Mouse (Mus musculus): ENCODE results near the gene Kcnc1.

- TF ChIP-seq POLR2A (IDR thresholded peaks at IDR 0.05; ENCODE audit: borderline replicate concordance, low read depth, low read length): no peak
- TF ChIP-seq CTCF (IDR thresholded peaks at IDR 0.05; ENCODE audit: low read depth, low read length): no peak
Observed at GRCm38 (mm10) chr7:46438537-46439141, 42.3 kb downstream of the Kcnc1 start.

All from bone marrow macrophage, adult 2 months (primary cell).